37 mouse cellular contexts compared by ENCODE assay signal in the genomic region with DNA sequence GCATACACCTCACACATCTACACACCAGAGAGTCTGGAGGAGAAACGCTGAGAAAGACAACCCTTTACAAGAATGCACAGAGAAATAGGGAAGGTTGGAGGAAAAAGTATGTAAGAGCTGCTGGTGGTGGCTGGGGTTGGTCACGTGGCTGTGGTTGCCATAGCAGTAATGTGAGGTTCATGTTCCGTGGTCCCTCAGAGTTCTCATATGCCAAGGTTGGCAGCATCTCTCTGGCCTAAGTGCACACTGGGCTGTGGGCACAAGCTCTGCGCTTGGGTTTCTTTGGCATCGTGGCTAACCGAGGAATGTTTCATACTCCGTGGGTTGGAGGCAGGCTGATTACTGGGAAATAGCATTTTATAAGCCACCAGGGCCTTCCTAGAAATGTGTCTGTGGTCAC. TPM values are rescaled to one million over a fixed set of nuclear protein-coding genes. Genes with fewer than 3 reads are reported as not detected.
DNase-seq lines count a peak whose midpoint lies in the region; TF ChIP-seq lines count a peak whose summit lies in the region.
"Had no signal": no experiment of that assay in that cellular context is flagged by ENCODE, and none has a peak within 500 bp of the region (broad histone marks: within the 10 kb centered on the region; RNA-seq: fewer than 3 reads in every experiment).

No protein-coding gene starts in this region.

- peak overlapping the region; percentile 53 for H3K4me2 ChIP-seq in myocyte (ENCODE audit: low read depth)
- H3K4me2 ChIP-seq: heart, embryonic 15.5 days; intestine, embryonic 15.5 days; lung, embryonic 15.5 days; midbrain, embryonic 12.5 days; stomach, embryonic 15.5 days had no signal

- no peak for TF ChIP-seq POLR2A in myocyte (IDR thresholded peaks at IDR 0.05; ENCODE audit: insufficient read length, low read depth)

- no peak for DNase-seq in gastrocnemius, adult 2 months
- DNase-seq in gastrocnemius, adult 8-10 months (ENCODE audit: low spot score in 2 of 2): no peak
- DNase-seq in 3T3-L1 (ENCODE audit: low read depth, low spot score): peak; percentile 58
- DNase-seq in Muller cell, postnatal 12 days (ENCODE audit: inconsistent ontology term): peak; percentile 56
- DNase-seq in T-cell, adult 2 months (ENCODE audit: low spot score): no peak
- DNase-seq in kidney, postnatal 4 days: no peak
- DNase-seq: adrenal gland, adult 2 months; adrenal gland, postnatal 36 days; cerebellum, adult 18-20 months; cerebellum, postnatal 36 days; embryo, embryonic 11 days; gastrocnemius, postnatal 10 days; kidney, adult 2 months; kidney, postnatal 36 days; lung, postnatal 36 days; thymus, postnatal 14 days had no signal

- no peak overlapping the region for H3ac ChIP-seq in myocyte (ENCODE audit: control insufficient read depth, insufficient read length)

- H3K4me3 ChIP-seq in gastrocnemius, adult 2 months: no peak overlapping the region
- no peak overlapping the region for H3K4me3 ChIP-seq in myocyte
- H3K4me3 ChIP-seq: forebrain, embryonic 10.5 days; heart, embryonic 15.5 days; intestine, embryonic 15.5 days; lung, embryonic 15.5 days; midbrain, embryonic 12.5 days; stomach, embryonic 15.5 days had no signal

- no peaks in the 10 kb centered on the region for H3K36me3 ChIP-seq in myocyte (ENCODE audit: control insufficient read depth, insufficient read depth)
- H3K36me3 ChIP-seq: heart, embryonic 15.5 days; midbrain, embryonic 12.5 days had no signal

- intact Hi-C loops in gastrocnemius, adult 2 months (cut with DNase I): no loop called here

- peak overlapping the region; percentile 78 for H3K27ac ChIP-seq in gastrocnemius, adult 2 months
- H3K27ac ChIP-seq: forebrain, embryonic 10.5 days; hindbrain, postnatal 0 days; intestine, embryonic 15.5 days; lung, embryonic 15.5 days; midbrain, embryonic 12.5 days; stomach, embryonic 15.5 days had no signal

- H3K27me3 ChIP-seq in myocyte (ENCODE audit: control insufficient read depth, insufficient read depth, insufficient read length): peaks cover 20% of the 10 kb centered on the region
- H3K27me3 ChIP-seq: intestine, embryonic 15.5 days; lung, embryonic 15.5 days; stomach, embryonic 15.5 days had no signal

- no peaks in the 10 kb centered on the region for H3K79me2 ChIP-seq in myocyte (ENCODE audit: control insufficient read depth, insufficient read depth)

- TF ChIP-seq CTCF in gastrocnemius, adult 2 months (IDR thresholded peaks at IDR 0.05): no peak

TF ChIP-seq in myocyte, 11 proteins besides CTCF, POLR2A, EP300 and RAD21:
- TF ChIP-seq CEBPB (IDR thresholded peaks at IDR 0.05; ENCODE audit: insufficient read depth, poor library complexity, severe bottlenecking) (no peak), USF1 (IDR thresholded peaks at IDR 0.05; ENCODE audit: low read depth) (peak; percentile 87)

RNA-seq across cellular contexts. Expression of a gene that starts 32.9 kb away (rescaled TPM):
- total RNA-seq in gastrocnemius, adult 2 months (2021): 1 to 10 TPM in 1 of 2 experiments, not detected in 1; 1.3 TPM
- total RNA-seq in gastrocnemius, adult 8-10 months (2022): 1 to 10 TPM in 3 of 4 experiments, not detected in 1; 1.8 to 4.2 (median 2.1) TPM
- polyA plus RNA-seq in myocyte (2012; fragmentation: generic; extraction: Trizol): not detected
- total RNA-seq: hindbrain, postnatal 0 days; layer of hippocampus, adult 8-10 months; layer of hippocampus, postnatal 25 days; left cerebral cortex, adult 8-10 months had no signal
- polyA plus RNA-seq: activated CD4-positive, CD25-positive, alpha-beta regulatory T cell, adult 4 months; brain, embryonic 14.5 days; forebrain, embryonic 10.5 days; forebrain, embryonic 16.5 days; heart, embryonic 15.5 days; hindbrain, embryonic 11.5 days; hindbrain, postnatal 0 days; intestine, embryonic 15.5 days; kidney, embryonic 16.5 days; limb, embryonic 11.5 days; lung, embryonic 15.5 days; midbrain, embryonic 12.5 days; neural tube, embryonic 14.5 days; small intestine, adult 2 months had no signal

RNA-seq across cellular contexts. Expression of a gene that starts 44.5 kb away (rescaled TPM):
- total RNA-seq in gastrocnemius, adult 2 months (2021): not detected
- total RNA-seq in gastrocnemius, adult 8-10 months (2022): not detected
- 0.07 TPM for polyA plus RNA-seq in myocyte (2012; fragmentation: generic; extraction: Trizol)
- total RNA-seq: gastrocnemius, postnatal 10 days; hindbrain, postnatal 0 days; layer of hippocampus, adult 8-10 months; layer of hippocampus, postnatal 25 days; left cerebral cortex, adult 8-10 months; megakaryocyte, adult 5-6 weeks had no signal
- polyA plus RNA-seq: brain, embryonic 14.5 days; forebrain, embryonic 10.5 days; forebrain, embryonic 16.5 days; heart, embryonic 15.5 days; hindbrain, embryonic 11.5 days; hindbrain, postnatal 0 days; intestine, embryonic 15.5 days; kidney, embryonic 16.5 days; limb, embryonic 11.5 days; liver, embryonic 16.5 days; lung, embryonic 15.5 days; midbrain, embryonic 12.5 days; neural tube, embryonic 14.5 days; small intestine, adult 2 months; stomach, embryonic 15.5 days had no signal

RNA-seq across cellular contexts. Expression of a gene that starts 50.8 kb away (rescaled TPM):
- total RNA-seq in gastrocnemius, adult 2 months (2021): not detected
- total RNA-seq in gastrocnemius, adult 8-10 months (2022): 1 to 10 TPM in 1 of 4 experiments, not detected in 3; 1.3 TPM
- not detected for polyA plus RNA-seq in myocyte (2012; fragmentation: generic; extraction: Trizol)
- total RNA-seq: hindbrain, postnatal 0 days; layer of hippocampus, adult 8-10 months; layer of hippocampus, postnatal 25 days; left cerebral cortex, adult 8-10 months; megakaryocyte, adult 5-6 weeks had no signal
- polyA plus RNA-seq: brain, embryonic 14.5 days; forebrain, embryonic 10.5 days; forebrain, embryonic 16.5 days; heart, embryonic 15.5 days; hindbrain, embryonic 11.5 days; hindbrain, postnatal 0 days; intestine, embryonic 15.5 days; kidney, adult 2 months; kidney, embryonic 16.5 days; limb, embryonic 11.5 days; liver, embryonic 16.5 days; lung, embryonic 15.5 days; midbrain, embryonic 12.5 days; neural tube, embryonic 14.5 days; small intestine, adult 2 months; stomach, embryonic 15.5 days had no signal

Comparison
In these comparisons a context has a peak if more than half of its experiments do, and no peak if none do; other contexts are left out.
1. DNase-seq: peak in 3T3-L1 (single experiment) and Muller cell, postnatal 12 days (single experiment); none in gastrocnemius, adult 2 months (single experiment), gastrocnemius, adult 8-10 months (0 of 2), T-cell, adult 2 months (single experiment) and kidney, postnatal 4 days (0 of 2).